Mouse (Mus musculus) kidney, postnatal 0 days (tissue): Measurements from ENCODE around the gene Als2cr12. TPM values are rescaled to one million over a fixed set of nuclear protein-coding genes. Genes with fewer than 3 reads are reported as not detected.

ENCODE experiments used
- ATAC-seq: fragments of 200-750 bp; cut with Nextera tagmentation; replicated peaks from 2 replicates; pipeline ENCODE4 v1.8.0; 2017; ENCODE audit warnings: low read depth, moderate number of reproducible peaks, moderate TSS enrichment, moderate library complexity; ENCODE audit not compliant: low FRiP score
- DNase-seq: peaks from one replicate; pipeline ENCODE4 v3.0.0-alpha.2; 2016; ENCODE audit warnings: low spot score
- H3K27ac ChIP-seq: fragments of 300-500 bp; sonication (generic); 2 replicates; pipeline ENCODE4 v1.5.1; 2014; ENCODE audit warnings: mild to moderate bottlenecking
- H3K27me3 ChIP-seq: fragments of 300-500 bp; sonication (generic); 2 replicates; pipeline ENCODE4 v1.6.1; 2014; ENCODE audit warnings: low read length, mixed read lengths; ENCODE audit not compliant: insufficient read depth
- H3K36me3 ChIP-seq: fragments of 300-500 bp; sonication (generic); 2 replicates; pipeline ENCODE4 v1.6.1; 2014; ENCODE audit warnings: low read length, mixed read lengths; ENCODE audit not compliant: insufficient read depth
- H3K4me1 ChIP-seq: fragments of 300-500 bp; sonication (generic); replicated peaks from 2 replicates; pipeline ENCODE4 v1.6.1; 2014; ENCODE audit warnings: antibody characterized with exemption, low read length, mixed read lengths; ENCODE audit not compliant: insufficient read depth
- H3K4me2 ChIP-seq: fragments of 300-500 bp; sonication (generic); 2 replicates; pipeline ENCODE4 v1.6.1; 2014; ENCODE audit warnings: mild to moderate bottlenecking, low read length, moderate library complexity, mixed read lengths
- H3K4me3 ChIP-seq: fragments of 300-500 bp; sonication (generic); replicated peaks from 2 replicates; pipeline ENCODE4 v1.5.1; 2014; ENCODE audit warnings: low read depth, low read length
- H3K9ac ChIP-seq: fragments of 300-500 bp; sonication (generic); 2 replicates; pipeline ENCODE4 v1.6.1; 2014; ENCODE audit warnings: low read depth, low read length
- H3K9me3 ChIP-seq: fragments of 300-500 bp; sonication (generic); replicated peaks from 2 replicates; pipeline ENCODE4 v1.6.1; 2016; ENCODE audit warnings: low read length, inconsistent platforms, mixed read lengths
- CTCF ChIP-seq: IDR thresholded peaks from 2 replicates; pipeline ENCODE4 v1.5.1; 2016; ENCODE audit warnings: antibody characterized with exemption, low read depth, mild to moderate bottlenecking, moderate library complexity
- WGBS: fragments of 180-500 bp; shearing (Covaris S2); extraction: QIAGEN DNeasy Blood & Tissue Kit; methylation state at CpG from one replicate; pipeline ENCODE4 v1.1.7; 2014; 5-methylcytosine and 5-hydroxymethylcytosine counted together
- polyA plus RNA-seq: library from polyadenylated mRNA; unstranded; fragments of >200 nt; fragmentation: Nextera tagmentation; extraction: Ambion mirVana; gene quantifications from 2 replicates; pipeline ENCODE4 v1.2.1, GENCODE M21; 2015

The Als2cr12 gene
- polyA plus RNA-seq, 1 experiment from 2014 or later = 0.92 TPM

DNA sequence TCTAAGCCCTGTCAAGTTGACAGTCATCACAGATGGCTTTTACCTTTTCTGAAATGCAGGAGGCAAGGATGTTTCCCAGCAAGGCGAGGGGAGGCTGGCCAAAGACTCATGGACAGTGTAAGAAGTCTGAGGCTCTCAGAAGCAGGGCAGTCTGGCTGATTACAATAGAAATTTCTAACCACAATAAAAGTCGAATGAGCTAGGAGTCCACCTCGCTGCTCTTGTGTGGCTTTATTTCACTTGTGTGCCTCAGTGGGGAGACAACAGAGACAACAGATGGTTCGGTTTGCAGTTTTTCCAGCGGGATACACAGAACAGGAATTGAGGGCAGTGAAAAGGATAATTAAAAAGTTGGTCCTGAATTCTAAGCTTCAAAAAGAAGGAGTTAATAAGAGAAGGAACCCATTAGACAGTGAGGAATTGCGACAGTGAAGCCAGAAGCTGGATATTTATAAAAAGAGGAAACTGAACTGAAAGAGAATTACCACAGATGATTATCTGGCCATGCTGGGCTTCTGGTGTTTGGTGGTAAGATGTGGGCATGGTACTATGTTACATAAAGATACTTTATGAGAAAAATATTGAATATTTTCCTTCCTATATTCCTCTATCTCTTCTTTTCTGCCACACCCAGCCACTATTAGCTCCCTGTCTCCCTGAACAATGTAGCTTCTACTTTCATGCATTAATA is 77.7 kb downstream of the Als2cr12 start:
- no peak overlapping the region for H3K27ac ChIP-seq
- WGBS = 79% methylated on average over 6 of the region's 6 CpGs
- no peaks in the 10 kb centered on the region for H3K27me3 ChIP-seq
- no peak overlapping the region for H3K9ac ChIP-seq
- no peaks in the 10 kb centered on the region for H3K9me3 ChIP-seq
- TF ChIP-seq CTCF = no peak
- no peak overlapping the region for H3K4me2 ChIP-seq
- no peak for ATAC-seq
- DNase-seq = no peak
- no peak overlapping the region for H3K4me3 ChIP-seq
- H3K4me1 ChIP-seq = no peaks in the 10 kb centered on the region
- H3K36me3 ChIP-seq = no peaks in the 10 kb centered on the region

DNA sequence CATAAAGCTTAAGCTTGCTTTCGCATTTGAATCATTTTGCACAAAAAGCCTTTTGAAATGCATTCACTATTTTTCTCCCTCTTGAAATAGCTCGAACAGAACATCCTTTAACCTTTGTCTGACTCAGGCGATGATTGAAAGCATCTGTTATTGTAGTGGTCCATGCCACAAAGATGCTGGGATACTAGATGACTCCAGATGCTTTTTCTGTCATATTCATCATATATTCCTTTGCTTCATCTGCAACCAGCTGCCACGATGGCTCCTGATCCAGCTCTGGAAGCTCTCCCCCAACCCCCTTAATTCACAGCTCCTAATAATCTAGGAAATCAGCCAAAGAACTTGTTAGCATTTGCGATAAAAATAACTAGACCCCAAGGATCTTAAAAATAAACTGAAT is 78.7 kb downstream of the Als2cr12 start:
- no peak overlapping the region for H3K4me2 ChIP-seq
- DNase-seq = no peak
- no peaks in the 10 kb centered on the region for H3K27me3 ChIP-seq
- H3K9ac ChIP-seq = no peak overlapping the region
- no peaks in the 10 kb centered on the region for H3K4me1 ChIP-seq
- H3K9me3 ChIP-seq = no peaks in the 10 kb centered on the region
- ATAC-seq = no peak
- H3K4me3 ChIP-seq = no peak overlapping the region
- WGBS = 70% methylated on average over 5 of the region's 5 CpGs
- TF ChIP-seq CTCF = no peak
- H3K27ac ChIP-seq = no peak overlapping the region
- H3K36me3 ChIP-seq = no peaks in the 10 kb centered on the region

DNA sequence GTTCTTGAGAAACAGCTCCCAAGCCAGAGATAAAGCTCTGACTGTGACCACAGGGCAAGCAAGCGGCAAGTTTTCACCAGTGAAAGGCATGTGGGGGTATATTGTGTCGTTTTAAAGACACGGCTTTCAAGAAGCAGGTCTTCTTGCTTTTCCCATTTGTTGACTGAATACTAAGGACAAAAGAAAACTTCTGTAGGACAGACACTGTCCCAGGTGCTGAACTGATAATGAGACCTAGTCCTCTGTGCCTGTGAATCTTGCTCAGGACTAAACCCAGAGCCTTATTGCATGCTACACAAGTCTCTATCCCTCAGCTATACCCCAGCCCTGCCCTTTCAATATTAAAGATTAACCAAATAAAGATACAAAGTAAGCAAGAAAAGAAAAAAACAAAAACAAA is 79.6 kb downstream of the Als2cr12 start:
- DNase-seq (no peak), ATAC-seq (no peak)
- no peak overlapping the region for H3K4me2 ChIP-seq
- 75% methylated on average over 3 of the region's 3 CpGs for WGBS
- no peaks in the 10 kb centered on the region for H3K27me3 ChIP-seq
- no peaks in the 10 kb centered on the region for H3K9me3 ChIP-seq
- no peak overlapping the region for H3K27ac ChIP-seq
- H3K9ac ChIP-seq = no peak overlapping the region
- H3K36me3 ChIP-seq = no peaks in the 10 kb centered on the region
- no peak overlapping the region for H3K4me3 ChIP-seq
- TF ChIP-seq CTCF = no peak
- no peaks in the 10 kb centered on the region for H3K4me1 ChIP-seq

DNA sequence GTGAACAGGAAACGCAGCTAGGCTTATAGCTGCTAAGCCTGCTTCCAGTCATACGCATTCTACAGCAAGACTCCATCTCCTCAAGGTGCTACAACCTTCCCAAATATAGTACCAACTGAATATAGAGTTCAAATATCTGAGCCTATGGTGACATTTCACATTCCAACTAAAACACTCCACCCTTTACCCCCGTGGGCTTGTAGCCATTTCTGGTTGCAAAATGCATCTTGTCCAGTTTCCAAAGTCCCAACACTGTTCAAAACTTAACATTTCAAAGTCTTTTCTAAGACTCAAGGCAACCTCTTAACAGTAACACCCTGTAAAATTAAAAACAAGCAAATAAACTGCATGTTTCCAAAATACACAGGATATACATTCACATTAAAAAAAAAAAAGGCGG is 80.6 kb downstream of the Als2cr12 start:
- H3K4me1 ChIP-seq = no peaks in the 10 kb centered on the region
- H3K9ac ChIP-seq = no peak overlapping the region
- TF ChIP-seq CTCF = no peak
- no peaks in the 10 kb centered on the region for H3K36me3 ChIP-seq
- H3K4me3 ChIP-seq = no peak overlapping the region
- DNase-seq = no peak
- 88% methylated on average over 4 of the region's 4 CpGs for WGBS
- H3K27me3 ChIP-seq = no peaks in the 10 kb centered on the region
- ATAC-seq = no peak
- no peaks in the 10 kb centered on the region for H3K9me3 ChIP-seq
- no peak overlapping the region for H3K27ac ChIP-seq
- no peak overlapping the region for H3K4me2 ChIP-seq

DNA sequence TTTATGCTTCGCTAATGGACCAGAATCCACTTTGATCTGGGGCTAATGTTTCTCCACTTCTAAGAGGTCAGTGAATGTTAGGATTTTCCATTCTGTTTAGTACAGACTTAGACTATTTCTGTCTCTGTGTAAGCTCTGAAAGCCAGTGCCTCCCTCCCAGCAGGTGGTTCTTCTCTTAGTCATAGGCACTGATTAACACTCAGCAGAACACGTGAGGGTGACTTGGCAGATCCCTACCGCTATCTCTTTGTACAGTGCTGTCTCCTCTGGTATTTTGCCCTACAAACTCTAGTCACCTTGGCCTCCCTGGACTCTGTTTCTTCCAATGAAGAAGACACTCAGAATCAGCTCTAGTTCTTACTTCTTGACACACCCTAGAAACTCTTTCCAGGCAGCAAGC is 81.4 kb downstream of the Als2cr12 start:
- no peak overlapping the region for H3K4me2 ChIP-seq
- no peaks in the 10 kb centered on the region for H3K4me1 ChIP-seq
- no peaks in the 10 kb centered on the region for H3K9me3 ChIP-seq
- DNase-seq (peak; percentile 19), ATAC-seq (peak; percentile 46; the same call in 1 of the 2 replicates)
- TF ChIP-seq CTCF = no peak
- no peak overlapping the region for H3K4me3 ChIP-seq
- WGBS = 56% methylated on average over 3 of the region's 3 CpGs
- H3K9ac ChIP-seq = no peak overlapping the region
- H3K27ac ChIP-seq = no peak overlapping the region
- H3K36me3 ChIP-seq = no peaks in the 10 kb centered on the region
- H3K27me3 ChIP-seq = no peaks in the 10 kb centered on the region

DNA sequence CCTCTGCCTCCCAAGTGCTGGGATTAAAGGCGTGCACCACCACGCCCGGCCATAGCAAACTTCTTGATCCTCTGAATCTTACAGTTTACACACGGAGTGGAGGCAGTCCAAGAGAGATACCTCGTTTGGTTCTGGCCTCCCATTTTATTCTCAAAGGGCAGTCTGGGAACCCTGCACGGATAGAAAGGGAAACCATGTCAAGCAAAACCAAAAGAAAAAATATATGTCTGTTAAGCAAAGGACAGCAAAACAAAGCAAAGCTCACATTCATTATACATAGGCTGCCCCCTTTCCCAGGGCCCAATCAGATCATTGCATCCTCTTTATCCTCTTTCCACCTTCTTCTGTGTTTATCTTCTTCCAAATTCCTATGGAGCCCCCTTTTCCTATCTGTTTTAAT is 82.0 kb downstream of the Als2cr12 start:
- H3K27ac ChIP-seq = no peak overlapping the region
- no peak for TF ChIP-seq CTCF
- H3K9me3 ChIP-seq = no peaks in the 10 kb centered on the region
- H3K4me3 ChIP-seq = no peak overlapping the region
- 85% methylated on average over 6 of the region's 6 CpGs for WGBS
- ATAC-seq = no peak
- H3K4me1 ChIP-seq = no peaks in the 10 kb centered on the region
- H3K27me3 ChIP-seq = no peaks in the 10 kb centered on the region
- no peaks in the 10 kb centered on the region for H3K36me3 ChIP-seq
- H3K9ac ChIP-seq = no peak overlapping the region
- DNase-seq = peak; percentile 32
- H3K4me2 ChIP-seq = no peak overlapping the region

DNA sequence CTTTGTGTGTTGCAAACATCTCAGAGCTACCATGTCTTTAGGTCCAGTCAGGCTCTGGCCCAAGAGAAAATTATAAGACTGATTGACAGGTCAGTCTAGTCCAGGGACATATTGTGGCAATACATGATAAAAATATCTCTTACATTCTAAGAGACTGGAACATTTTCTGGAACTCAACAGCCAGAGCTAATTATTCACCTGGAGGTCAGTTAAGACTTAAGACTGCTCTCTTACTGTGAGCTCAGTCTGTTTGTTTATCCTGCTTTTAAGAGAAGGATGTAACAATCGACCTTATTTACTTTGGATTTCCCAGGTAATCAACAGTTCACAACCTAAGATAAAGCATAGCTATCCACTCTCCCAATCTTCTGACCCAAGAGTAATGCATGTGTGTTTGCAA is 85.2 kb downstream of the Als2cr12 start:
- no peak for TF ChIP-seq CTCF
- Histone ChIP-seq H3K36me3 (no peaks in the 10 kb centered on the region), H3K27me3 (no peaks in the 10 kb centered on the region), H3K4me3 (no peak overlapping the region), H3K9ac (no peak overlapping the region), H3K4me1 (no peaks in the 10 kb centered on the region), H3K9me3 (no peaks in the 10 kb centered on the region), H3K4me2 (no peak overlapping the region), H3K27ac (no peak overlapping the region)
- WGBS = 29% methylated on average over 1 of the region's 1 CpGs
- no peak for ATAC-seq
- no peak for DNase-seq
